17 mouse cellular contexts compared by ENCODE assay signal in the genomic region with DNA sequence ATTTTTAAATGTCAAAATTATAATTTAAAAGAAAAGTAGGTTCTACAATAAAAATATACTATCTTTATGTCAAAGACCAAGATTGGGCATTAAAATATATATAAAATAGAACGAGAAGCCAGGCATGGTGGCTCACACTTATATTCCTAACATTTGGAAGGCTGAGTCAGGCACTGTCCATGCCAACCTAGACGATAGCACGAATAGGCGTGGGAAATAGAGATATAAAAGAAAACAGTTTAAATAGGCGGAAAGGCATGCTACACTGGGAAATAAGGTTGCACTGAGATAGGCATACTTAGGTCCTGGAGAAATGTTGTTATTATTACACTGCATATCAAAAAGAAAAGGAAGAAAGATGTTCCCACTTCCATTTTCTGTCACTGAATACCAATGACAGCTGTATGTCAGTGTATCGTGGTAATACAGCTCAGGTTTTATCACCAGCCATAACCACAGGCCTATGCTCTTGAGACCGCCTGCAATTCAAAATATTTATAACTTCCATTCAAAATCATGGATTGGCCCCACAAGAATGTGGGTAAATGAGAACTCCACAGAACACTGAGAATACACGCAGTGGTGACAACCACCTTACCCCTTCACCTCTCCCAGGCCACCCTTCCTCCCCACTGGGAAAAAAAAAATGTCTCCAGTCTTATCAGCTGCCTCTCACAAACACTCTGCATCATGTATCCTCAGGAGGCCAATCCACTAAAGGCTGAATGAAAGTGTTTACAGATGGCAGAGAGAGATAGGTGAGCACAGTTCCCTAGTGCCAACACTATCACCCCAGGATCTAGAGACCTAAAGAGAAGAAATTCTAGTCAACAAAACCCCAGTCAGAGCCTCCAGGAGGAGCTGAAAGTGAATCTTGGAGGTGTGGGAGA.
DNase-seq lines count a peak whose midpoint lies in the region; ATAC-seq lines count a peak whose summit lies in the region.
"Had no signal": no experiment of that assay in that cellular context is flagged by ENCODE, and none has a peak within 500 bp of the region (broad histone marks: within the 10 kb centered on the region; RNA-seq: fewer than 3 reads in every experiment).

No protein-coding gene starts in this region.

- H3K27ac ChIP-seq in heart, embryonic 16.5 days (ENCODE audit: low read length) = peak overlapping the region; percentile 39
- no peak overlapping the region for H3K27ac ChIP-seq in heart, embryonic 11.5 days (ENCODE audit: low read depth, low read length)
- H3K27ac ChIP-seq in liver, embryonic 12.5 days = peak overlapping the region; percentile 83
- H3K27ac ChIP-seq: embryonic facial prominence, embryonic 12.5 days; forebrain, embryonic 12.5 days; heart, adult 2 months; hindbrain, embryonic 12.5 days; intestine, embryonic 15.5 days; limb, embryonic 15.5 days had no signal

- ATAC-seq in heart, embryonic 16.5 days (replicated peaks; ENCODE audit: extremely low read depth, insufficient read depth, low FRiP score) = no peak
- no peak for ATAC-seq in heart, embryonic 11.5 days (replicated peaks; ENCODE audit: insufficient number of reproducible peaks, low FRiP score, low TSS enrichment)
- peak; percentile 95 for ATAC-seq in liver, embryonic 12.5 days
- ATAC-seq: intestine, embryonic 15.5 days had no signal

- no peaks in the 10 kb centered on the region for H3K27me3 ChIP-seq in heart, embryonic 16.5 days (ENCODE audit: control insufficient read depth, insufficient read depth, low read length)
- H3K27me3 ChIP-seq in heart, embryonic 11.5 days (ENCODE audit: control insufficient read depth, insufficient read depth, low read length) = no peaks in the 10 kb centered on the region
- no peaks in the 10 kb centered on the region for H3K27me3 ChIP-seq in liver, embryonic 12.5 days (replicated peaks)
- H3K27me3 ChIP-seq: embryonic facial prominence, embryonic 12.5 days; forebrain, embryonic 12.5 days; hindbrain, embryonic 12.5 days; intestine, embryonic 15.5 days; limb, embryonic 15.5 days had no signal

- WGBS in heart, embryonic 16.5 days = 74% methylated on average over 8 of the region's 8 CpGs
- 77% methylated on average over 8 of the region's 8 CpGs for WGBS in heart, embryonic 11.5 days (ENCODE audit: insufficient replicate concordance)
- WGBS in liver, embryonic 12.5 days (ENCODE audit: insufficient replicate concordance) = 48% methylated on average over 8 of the region's 8 CpGs

- H3K36me3 ChIP-seq in heart, embryonic 16.5 days (ENCODE audit: control insufficient read depth, insufficient read depth) = 0 out of 2 replicates have a peak, but pooled peaks cover 3% of the 10 kb centered on the region
- H3K36me3 ChIP-seq in heart, embryonic 11.5 days (ENCODE audit: control insufficient read depth, insufficient read depth, low read length) = peaks cover 3% of the 10 kb centered on the region; the same call in 1 of the 2 replicates
- no peaks in the 10 kb centered on the region for H3K36me3 ChIP-seq in liver, embryonic 12.5 days
- H3K36me3 ChIP-seq: embryonic facial prominence, embryonic 12.5 days; forebrain, embryonic 12.5 days; hindbrain, embryonic 12.5 days; intestine, embryonic 15.5 days; limb, embryonic 15.5 days had no signal

- H3K4me3 ChIP-seq in heart, embryonic 16.5 days (ENCODE audit: low read length) = no peak overlapping the region
- no peak overlapping the region for H3K4me3 ChIP-seq in heart, embryonic 11.5 days (ENCODE audit: low read depth, low read length)
- no peak overlapping the region for H3K4me3 ChIP-seq in liver, embryonic 12.5 days
- H3K4me3 ChIP-seq: embryonic facial prominence, embryonic 12.5 days; forebrain, embryonic 12.5 days; heart, adult 2 months; hindbrain, embryonic 12.5 days; intestine, embryonic 15.5 days; limb, embryonic 15.5 days had no signal

- no peak overlapping the region for H3K4me2 ChIP-seq in heart, embryonic 16.5 days (ENCODE audit: low read depth, low read length)
- H3K4me2 ChIP-seq in heart, embryonic 11.5 days = no peak overlapping the region
- peak overlapping the region; percentile 57 for H3K4me2 ChIP-seq in liver, embryonic 12.5 days
- H3K4me2 ChIP-seq: embryonic facial prominence, embryonic 12.5 days; forebrain, embryonic 12.5 days; hindbrain, embryonic 12.5 days; intestine, embryonic 15.5 days; limb, embryonic 15.5 days; midbrain, embryonic 11.5 days had no signal

- H3K9ac ChIP-seq in heart, embryonic 16.5 days (ENCODE audit: low read length) = no peak overlapping the region
- H3K9ac ChIP-seq in heart, embryonic 11.5 days (ENCODE audit: low read depth, low read length) = no peak overlapping the region
- H3K9ac ChIP-seq in liver, embryonic 12.5 days = peak overlapping the region; percentile 41; the same call in 1 of the 2 replicates
- H3K9ac ChIP-seq: embryonic facial prominence, embryonic 12.5 days; forebrain, embryonic 12.5 days; hindbrain, embryonic 12.5 days; intestine, embryonic 15.5 days; limb, embryonic 15.5 days had no signal

- no peaks in the 10 kb centered on the region; the same call in 1 of the 2 replicates for H3K9me3 ChIP-seq in heart, embryonic 16.5 days (replicated peaks; ENCODE audit: control insufficient read depth, low read length)
- H3K9me3 ChIP-seq in heart, embryonic 11.5 days (replicated peaks; ENCODE audit: control insufficient read depth, low read length) = no peaks in the 10 kb centered on the region
- H3K9me3 ChIP-seq in liver, embryonic 12.5 days (replicated peaks) = no peaks in the 10 kb centered on the region
- H3K9me3 ChIP-seq: embryonic facial prominence, embryonic 12.5 days; forebrain, embryonic 12.5 days; hindbrain, embryonic 12.5 days; intestine, embryonic 15.5 days; limb, embryonic 15.5 days had no signal

- DNase-seq in 416B (ENCODE audit: low read depth) = peak; percentile 45
- peak; percentile 69 for DNase-seq in c-Kit-positive CD71-positive TER-119-negative erythroid progenitor cells, embryonic 14.5 days (ENCODE audit: low read depth)
- no peak for DNase-seq in frontal cortex, postnatal 10 days (ENCODE audit: low spot score in 2 of 2)
- DNase-seq in cerebellum, postnatal 10 days = no peak
- DNase-seq in urinary bladder, adult 18-20 months (ENCODE audit: low spot score in 2 of 2) = no peak
- DNase-seq: cerebellum, adult 8-10 months; heart, adult 2 months; thymus, adult 2 months had no signal

- peaks cover 27% of the 10 kb centered on the region for H3K4me1 ChIP-seq in heart, embryonic 16.5 days (ENCODE audit: control insufficient read depth, insufficient read depth, low read length)
- peaks cover 33% of the 10 kb centered on the region for H3K4me1 ChIP-seq in heart, embryonic 11.5 days (ENCODE audit: control insufficient read depth, insufficient read depth, low read length)
- H3K4me1 ChIP-seq in liver, embryonic 12.5 days = peaks cover 39% of the 10 kb centered on the region

Comparison
In these comparisons a context has a peak if more than half of its experiments do, and no peak if none do; other contexts are left out.
1. DNase-seq: peak in 416B (single experiment) and c-Kit-positive CD71-positive TER-119-negative erythroid progenitor cells, embryonic 14.5 days (single experiment); none in frontal cortex, postnatal 10 days (0 of 2), cerebellum, postnatal 10 days (0 of 2) and urinary bladder, adult 18-20 months (0 of 2).